Mouse (Mus musculus) intestine, embryonic 15.5 days (tissue): ENCODE measurements around the gene 1110051M20Rik. TPM values are rescaled to one million over a fixed set of nuclear protein-coding genes. Genes with fewer than 3 reads are reported as not detected.

Experiments used
- ATAC-seq: fragments of 200-750 bp; cut with Nextera tagmentation; 2 replicates; pipeline ENCODE4 v1.8.0; 2017; ENCODE audit warnings: moderate TSS enrichment, moderate library complexity
- H3K27ac ChIP-seq: fragments of 300-500 bp; sonication (generic); 2 replicates; pipeline ENCODE4 v1.5.1; 2015; ENCODE audit warnings: mild to moderate bottlenecking, inconsistent platforms
- H3K27me3 ChIP-seq: fragments of 300-500 bp; sonication (generic); replicated peaks from 2 replicates; pipeline ENCODE4 v1.6.1; 2015; ENCODE audit warnings: inconsistent platforms
- H3K36me3 ChIP-seq: fragments of 300-500 bp; sonication (generic); 2 replicates; pipeline ENCODE4 v1.6.1; 2015; ENCODE audit warnings: inconsistent platforms
- H3K4me1 ChIP-seq: fragments of 300-500 bp; sonication (generic); replicated peaks from 2 replicates; pipeline ENCODE4 v1.6.1; 2015; ENCODE audit warnings: inconsistent platforms
- H3K4me2 ChIP-seq: fragments of 300-500 bp; sonication (generic); replicated peaks from 2 replicates; pipeline ENCODE4 v1.6.1; 2015; ENCODE audit warnings: mild to moderate bottlenecking, inconsistent platforms
- H3K4me3 ChIP-seq: fragments of 300-500 bp; sonication (generic); replicated peaks from 2 replicates; pipeline ENCODE4 v1.5.1; 2015; ENCODE audit warnings: inconsistent platforms
- H3K9ac ChIP-seq: fragments of 300-500 bp; sonication (generic); 2 replicates; pipeline ENCODE4 v1.6.1; 2015; ENCODE audit warnings: inconsistent platforms
- H3K9me3 ChIP-seq: fragments of 300-500 bp; sonication (generic); 2 replicates; pipeline ENCODE4 v1.6.1; 2016; ENCODE audit warnings: inconsistent platforms
- WGBS: fragments of 180-500 bp; shearing (Covaris S2); methylation state at CpG from one replicate; pipeline ENCODE4 v1.1.7; 2015; 5-methylcytosine and 5-hydroxymethylcytosine counted together
- polyA plus RNA-seq: library from polyadenylated mRNA; unstranded; fragments of >200 nt; fragmentation: Nextera tagmentation; extraction: Ambion mirVana; gene quantifications from 2 replicates; pipeline ENCODE4 v1.2.1, GENCODE M21; 2015

1110051M20Rik gene
- polyA plus RNA-seq, 1 experiment from 2014 or later: 38.6 TPM

GRCm38 (mm10) chr2:91405071-91405470 is 39.4 kb downstream of the 1110051M20Rik start:
- no peak overlapping the region for H3K27ac ChIP-seq
- no peak overlapping the region for H3K4me2 ChIP-seq
- H3K4me3 ChIP-seq: no peak overlapping the region
- H3K36me3 ChIP-seq: no peaks in the 10 kb centered on the region
- 80% methylated on average over 4 of the region's 4 CpGs for WGBS
- no peak overlapping the region for H3K9ac ChIP-seq
- no peaks in the 10 kb centered on the region for H3K27me3 ChIP-seq
- ATAC-seq: no peak
- H3K4me1 ChIP-seq: no peaks in the 10 kb centered on the region
- no peaks in the 10 kb centered on the region for H3K9me3 ChIP-seq

- Histone ChIP-seq H3K27me3 (no peaks in the 10 kb centered on the region), H3K9ac (no peak overlapping the region), H3K4me1 (no peaks in the 10 kb centered on the region), H3K36me3 (no peaks in the 10 kb centered on the region), H3K27ac (no peak overlapping the region), H3K4me3 (no peak overlapping the region), H3K4me2 (no peak overlapping the region), H3K9me3 (no peaks in the 10 kb centered on the region)
- 73% methylated on average over 2 of the region's 2 CpGs for WGBS
- no peak for ATAC-seq
Measured at GRCm38 (mm10) chr2:91399727-91400126, 44.8 kb downstream of the 1110051M20Rik start.

GRCm38 (mm10) chr2:91399168-91399567 is 45.3 kb downstream of the 1110051M20Rik start:
- ATAC-seq: no peak
- WGBS: 64% methylated on average over 3 of the region's 3 CpGs
- Histone ChIP-seq H3K4me2 (no peak overlapping the region), H3K27me3 (no peaks in the 10 kb centered on the region), H3K4me3 (no peak overlapping the region), H3K36me3 (no peaks in the 10 kb centered on the region), H3K4me1 (no peaks in the 10 kb centered on the region), H3K27ac (no peak overlapping the region), H3K9me3 (no peaks in the 10 kb centered on the region), H3K9ac (no peak overlapping the region)

GRCm38 (mm10) chr2:91394078-91394477 is 50.4 kb downstream of the 1110051M20Rik start:
- Histone ChIP-seq H3K4me2 (no peak overlapping the region), H3K4me1 (no peaks in the 10 kb centered on the region), H3K36me3 (no peaks in the 10 kb centered on the region), H3K9ac (no peak overlapping the region), H3K4me3 (no peak overlapping the region), H3K27ac (no peak overlapping the region), H3K27me3 (no peaks in the 10 kb centered on the region), H3K9me3 (no peaks in the 10 kb centered on the region)
- no peak for ATAC-seq
- WGBS: 82% methylated on average over 4 of the region's 4 CpGs

GRCm38 (mm10) chr2:91388738-91389137 is 55.8 kb downstream of the 1110051M20Rik start:
- Histone ChIP-seq H3K9me3 (no peaks in the 10 kb centered on the region), H3K4me3 (no peak overlapping the region), H3K4me1 (peaks cover 3% of the 10 kb centered on the region; the same call in 1 of the 2 replicates), H3K36me3 (no peaks in the 10 kb centered on the region), H3K27me3 (no peaks in the 10 kb centered on the region), H3K9ac (no peak overlapping the region), H3K27ac (no peak overlapping the region), H3K4me2 (no peak overlapping the region)
- no peak for ATAC-seq
- WGBS: 52% methylated on average over 3 of the region's 3 CpGs

- H3K27me3 ChIP-seq: no peaks in the 10 kb centered on the region
- no peaks in the 10 kb centered on the region for H3K36me3 ChIP-seq
- 0 out of 2 replicates have a peak overlapping the region, but pooled peaks have one; percentile 28 for H3K27ac ChIP-seq
- H3K9ac ChIP-seq: no peak overlapping the region
- no peak overlapping the region for H3K4me3 ChIP-seq
- ATAC-seq: no peak
- H3K4me1 ChIP-seq: peaks cover 3% of the 10 kb centered on the region; the same call in 1 of the 2 replicates
- no peaks in the 10 kb centered on the region for H3K9me3 ChIP-seq
- WGBS: 42% methylated on average over 3 of the region's 3 CpGs
- H3K4me2 ChIP-seq: no peak overlapping the region
Measured at GRCm38 (mm10) chr2:91388281-91388680, 56.2 kb downstream of the 1110051M20Rik start.

GRCm38 (mm10) chr2:91387287-91387958 is 57.1 kb downstream of the 1110051M20Rik start:
- H3K27ac ChIP-seq: peak overlapping the region; percentile 71
- no peaks in the 10 kb centered on the region for H3K27me3 ChIP-seq
- H3K36me3 ChIP-seq: no peaks in the 10 kb centered on the region
- no peaks in the 10 kb centered on the region for H3K9me3 ChIP-seq
- H3K9ac ChIP-seq: no peak overlapping the region
- no peak overlapping the region for H3K4me3 ChIP-seq
- no peak overlapping the region for H3K4me2 ChIP-seq
- H3K4me1 ChIP-seq: peaks cover 3% of the 10 kb centered on the region; the same call in 1 of the 2 replicates
- peak; percentile 93 for ATAC-seq
- 75% methylated on average over 6 of the region's 6 CpGs for WGBS

- no peak; the same call in 1 of the 2 replicates for ATAC-seq
- Histone ChIP-seq H3K9ac (no peak overlapping the region), H3K4me1 (peaks cover 3% of the 10 kb centered on the region; the same call in 1 of the 2 replicates), H3K4me2 (no peak overlapping the region), H3K9me3 (no peaks in the 10 kb centered on the region), H3K36me3 (no peaks in the 10 kb centered on the region), H3K27me3 (no peaks in the 10 kb centered on the region), H3K4me3 (no peak overlapping the region), H3K27ac (peak overlapping the region; percentile 71)
- WGBS: 70% methylated on average over 5 of the region's 5 CpGs
Measured at GRCm38 (mm10) chr2:91386547-91387286, 57.8 kb downstream of the 1110051M20Rik start.

- peaks cover 3% of the 10 kb centered on the region; the same call in 1 of the 2 replicates for H3K4me1 ChIP-seq
- no peaks in the 10 kb centered on the region for H3K36me3 ChIP-seq
- H3K9me3 ChIP-seq: no peaks in the 10 kb centered on the region
- H3K27me3 ChIP-seq: no peaks in the 10 kb centered on the region
- H3K27ac ChIP-seq: no peak overlapping the region
- 87% methylated on average over 6 of the region's 6 CpGs for WGBS
- H3K4me2 ChIP-seq: no peak overlapping the region
- H3K4me3 ChIP-seq: no peak overlapping the region
- no peak for ATAC-seq
- H3K9ac ChIP-seq: no peak overlapping the region
Measured at GRCm38 (mm10) chr2:91383294-91383693, 61.2 kb downstream of the 1110051M20Rik start.

- peak; percentile 68 for ATAC-seq
- 30% methylated on average over 7 of the region's 7 CpGs for WGBS
Measured at GRCm38 (mm10) chr2:91377038-91377437, 67.5 kb downstream of the 1110051M20Rik start.

GRCm38 (mm10) chr2:91370314-91370713 is 74.2 kb downstream of the 1110051M20Rik start:
- WGBS: 66% methylated on average over 2 of the region's 2 CpGs
- Histone ChIP-seq H3K9me3 (no peaks in the 10 kb centered on the region), H3K4me3 (no peak overlapping the region), H3K27me3 (no peaks in the 10 kb centered on the region), H3K36me3 (no peaks in the 10 kb centered on the region), H3K27ac (no peak overlapping the region), H3K4me2 (no peak overlapping the region), H3K9ac (no peak overlapping the region), H3K4me1 (no peaks in the 10 kb centered on the region)
- ATAC-seq: no peak

More at GRCm38 (mm10) chr2:91377038-91377437, 67.5 kb downstream of the 1110051M20Rik start:
- Histone ChIP-seq H3K27me3 (no peaks in the 10 kb centered on the region), H3K9me3 (no peaks in the 10 kb centered on the region), H3K36me3 (no peaks in the 10 kb centered on the region), H3K4me2 (no peak overlapping the region), H3K27ac (no peak overlapping the region), H3K4me1 (peaks cover 4% of the 10 kb centered on the region; the same call in 1 of the 2 replicates), H3K4me3 (no peak overlapping the region), H3K9ac (no peak overlapping the region)

GRCm38 (mm10) chr2:91363272-91363671 is 81.2 kb downstream of the 1110051M20Rik start:
- H3K9ac ChIP-seq: no peak overlapping the region
- no peak overlapping the region for H3K27ac ChIP-seq
- H3K27me3 ChIP-seq: no peaks in the 10 kb centered on the region
- no peak overlapping the region for H3K4me2 ChIP-seq
- WGBS: 81% methylated on average over 2 of the region's 2 CpGs
- H3K9me3 ChIP-seq: no peaks in the 10 kb centered on the region
- no peaks in the 10 kb centered on the region for H3K36me3 ChIP-seq
- H3K4me3 ChIP-seq: no peak overlapping the region
- H3K4me1 ChIP-seq: peaks cover 12% of the 10 kb centered on the region
- ATAC-seq: peak; percentile 87
